Mouse (Mus musculus) E14TG2a.4 (cell line): ENCODE data around the gene Psma1.

Experiments used
- H3K27me3 ChIP-seq: 2 replicates; pipeline ENCODE4 v1.6.1; 2014; ENCODE audit warnings: low read length, control low read depth; ENCODE audit not compliant: insufficient read depth
- H3K36me3 ChIP-seq: 2 replicates; pipeline ENCODE4 v1.6.1; 2014; ENCODE audit warnings: low read length, control low read depth; ENCODE audit not compliant: insufficient read depth
- H3K4me1 ChIP-seq: replicated peaks from 2 replicates; pipeline ENCODE4 v1.6.1; 2014; ENCODE audit warnings: low read depth, low read length, control low read depth
- H3K4me3 ChIP-seq: replicated peaks from 2 replicates; pipeline ENCODE4 v1.5.1; 2014; ENCODE audit warnings: mild to moderate bottlenecking, low read length
- H3K9me3 ChIP-seq: 2 replicates; pipeline ENCODE4 v1.6.1; 2014; ENCODE audit warnings: low read length, control low read depth
- CTCF ChIP-seq: conservative IDR thresholded peaks from 2 replicates; pipeline ENCODE4 v1.5.1; 2014; ENCODE audit warnings: low read length
- NANOG ChIP-seq: IDR thresholded peaks from 2 replicates; pipeline ENCODE4 v1.6.1; 2014; ENCODE audit warnings: borderline replicate concordance, low read length, mixed read lengths
- POU5F1 ChIP-seq: IDR thresholded peaks from 2 replicates; pipeline ENCODE4 v1.6.1; 2014; ENCODE audit warnings: low read length, borderline replicate concordance

Psma1 gene

GRCm38 (mm10) chr7:114233980-114234379, 41.9 kb downstream of the Psma1 start:
- Histone ChIP-seq H3K9me3 (no peaks in the 10 kb centered on the region), H3K27me3 (no peaks in the 10 kb centered on the region), H3K4me1 (peaks cover 12% of the 10 kb centered on the region), H3K4me3 (no peak overlapping the region), H3K36me3 (peaks cover 74% of the 10 kb centered on the region)
- TF ChIP-seq POU5F1 = no peak
- no peak for TF ChIP-seq NANOG
- TF ChIP-seq CTCF = no peak

GRCm38 (mm10) chr7:114232982-114233381, 42.9 kb downstream of the Psma1 start:
- Histone ChIP-seq H3K4me1 (peaks cover 12% of the 10 kb centered on the region), H3K27me3 (no peaks in the 10 kb centered on the region), H3K9me3 (no peaks in the 10 kb centered on the region), H3K4me3 (no peak overlapping the region), H3K36me3 (peaks cover 68% of the 10 kb centered on the region)
- TF ChIP-seq CTCF (peak; percentile 17; the same call in 1 of the 2 replicates), NANOG (no peak)

- peaks cover 65% of the 10 kb centered on the region for H3K36me3 ChIP-seq
- H3K9me3 ChIP-seq = no peaks in the 10 kb centered on the region
- no peaks in the 10 kb centered on the region for H3K27me3 ChIP-seq
- no peak overlapping the region for H3K4me3 ChIP-seq
- no peak for TF ChIP-seq POU5F1
- no peak for TF ChIP-seq NANOG
- no peak for TF ChIP-seq CTCF
- peaks cover 12% of the 10 kb centered on the region for H3K4me1 ChIP-seq
Measured at GRCm38 (mm10) chr7:114231857-114232256, 44.1 kb downstream of the Psma1 start.

- Histone ChIP-seq H3K9me3 (no peaks in the 10 kb centered on the region), H3K4me3 (no peak overlapping the region), H3K27me3 (no peaks in the 10 kb centered on the region), H3K4me1 (no peaks in the 10 kb centered on the region), H3K36me3 (peaks cover 47% of the 10 kb centered on the region)
- TF ChIP-seq NANOG = no peak
- no peak for TF ChIP-seq POU5F1
- no peak for TF ChIP-seq CTCF
Measured at GRCm38 (mm10) chr7:114226521-114226920, 49.4 kb downstream of the Psma1 start.

- Histone ChIP-seq H3K4me1 (no peaks in the 10 kb centered on the region), H3K36me3 (peaks cover 58% of the 10 kb centered on the region)
- TF ChIP-seq CTCF (no peak), NANOG (no peak), POU5F1 (no peak)
Measured at GRCm38 (mm10) chr7:114220433-114220832, 55.5 kb downstream of the Psma1 start.

GRCm38 (mm10) chr7:114216908-114217307, 59.0 kb downstream of the Psma1 start:
- H3K9me3 ChIP-seq = no peaks in the 10 kb centered on the region
- no peak for TF ChIP-seq POU5F1
- no peak for TF ChIP-seq NANOG
- TF ChIP-seq CTCF = no peak
- peaks cover 51% of the 10 kb centered on the region for H3K36me3 ChIP-seq
- no peaks in the 10 kb centered on the region for H3K4me1 ChIP-seq
- H3K4me3 ChIP-seq = no peak overlapping the region
- no peaks in the 10 kb centered on the region for H3K27me3 ChIP-seq

More at GRCm38 (mm10) chr7:114220433-114220832, 55.5 kb downstream of the Psma1 start:
- H3K27me3 ChIP-seq = no peaks in the 10 kb centered on the region
- H3K9me3 ChIP-seq = no peaks in the 10 kb centered on the region
- H3K4me3 ChIP-seq = no peak overlapping the region
